Mouse (Mus musculus) spleen, adult 2 months (tissue): ENCODE measurements around the gene Polr1e. TPM values are rescaled to one million over a fixed set of nuclear protein-coding genes. Genes with fewer than 3 reads are reported as not detected.
"Not testable (repeated sequence)": the region's sequence is repeated elsewhere in the genome, so short reads cannot be mapped to it uniquely, and the experiment has no call there.

ENCODE experiments used
- DNase-seq, 2 experiments: peaks; one replicate each; pipeline versions ENCODE4 v3.0.0 to v3.0.0-alpha.2; 2012 to 2021; ENCODE audit warnings: low spot score in 2 of 2, low read depth in 1 of 2
- H3K27ac ChIP-seq: fragments of 200-500 bp; 2 replicates; pipeline ENCODE4 v1.5.1; 2012; ENCODE audit warnings: low read length, inconsistent platforms; ENCODE audit not compliant: insufficient read depth
- H3K27me3 ChIP-seq: fragments of 200-500 bp; 2 replicates; pipeline ENCODE4 v1.6.1; 2012; ENCODE audit warnings: mild to moderate bottlenecking, moderate library complexity, low read length, inconsistent platforms; ENCODE audit not compliant: control insufficient read depth, insufficient read depth
- H3K36me3 ChIP-seq: fragments of 200-500 bp; 2 replicates; pipeline ENCODE4 v1.6.1; 2012; ENCODE audit warnings: mild to moderate bottlenecking, low read length, inconsistent platforms; ENCODE audit not compliant: control insufficient read depth, insufficient read depth
- H3K4me1 ChIP-seq: fragments of 200-500 bp; 2 replicates; pipeline ENCODE4 v1.6.1; 2011; ENCODE audit warnings: inconsistent platforms; ENCODE audit not compliant: control insufficient read depth, insufficient read depth, insufficient read length
- H3K4me3 ChIP-seq: fragments of 200-500 bp; 2 replicates; pipeline ENCODE4 v1.5.1; 2011; ENCODE audit warnings: mild to moderate bottlenecking, inconsistent platforms; ENCODE audit not compliant: insufficient read depth, insufficient read length; ENCODE audit errors: extremely low read depth
- CTCF ChIP-seq: fragments of 200-500 bp; IDR thresholded peaks from 2 replicates; pipeline ENCODE4 v1.5.1; 2011; ENCODE audit warnings: mild to moderate bottlenecking, inconsistent platforms; ENCODE audit not compliant: insufficient read depth, insufficient read length, insufficient replicate concordance; ENCODE audit errors: extremely low read depth
- POLR2A ChIP-seq: fragments of 200-500 bp; IDR thresholded peaks from 2 replicates; pipeline ENCODE4 v1.6.1; 2011; ENCODE audit warnings: low read depth, low read length, inconsistent platforms
- WGBS: fragments of 180-500 bp; shearing (Covaris S2); methylation state at CpG from one replicate; pipeline ENCODE4 v1.1.7; 2018; 5-methylcytosine and 5-hydroxymethylcytosine counted together
- polyA plus RNA-seq: library from polyadenylated mRNA; depleted of rRNA; stranded (reverse); fragments of >200 nt; gene quantifications from 2 replicates; pipeline ENCODE4 v1.2.3, GENCODE M21; 2012

The Polr1e gene
- polyA plus RNA-seq, 1 experiment, result 7.2 TPM

DNA sequence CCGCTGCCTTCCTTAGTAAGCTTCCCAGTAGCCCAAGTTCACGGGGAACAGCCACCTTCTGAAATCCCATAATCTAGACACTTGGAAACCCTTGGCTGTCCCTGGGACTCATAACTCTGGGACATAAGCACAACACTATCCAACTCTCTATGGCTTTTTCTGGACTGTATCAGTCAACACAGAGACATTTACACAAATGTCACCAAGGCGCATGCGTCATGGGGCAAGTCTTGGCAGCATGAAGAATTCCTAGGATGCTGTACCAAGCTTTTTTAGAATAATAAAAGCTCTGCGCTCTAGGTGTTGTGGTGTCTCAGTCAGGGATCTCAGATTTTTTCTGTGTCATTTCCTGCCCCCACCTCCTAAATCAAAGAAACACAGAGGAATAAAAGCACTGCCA, 28.3 kb downstream of the Polr1e start:
- no peak for TF ChIP-seq POLR2A
- no peak for TF ChIP-seq CTCF
- no peak for DNase-seq
- WGBS, result 96% methylated on average over 5 of the region's 5 CpGs
- Histone ChIP-seq H3K4me3 (no peak overlapping the region), H3K4me1 (no peaks in the 10 kb centered on the region), H3K36me3 (no peaks in the 10 kb centered on the region), H3K27me3 (no peaks in the 10 kb centered on the region), H3K27ac (no peak overlapping the region)

DNA sequence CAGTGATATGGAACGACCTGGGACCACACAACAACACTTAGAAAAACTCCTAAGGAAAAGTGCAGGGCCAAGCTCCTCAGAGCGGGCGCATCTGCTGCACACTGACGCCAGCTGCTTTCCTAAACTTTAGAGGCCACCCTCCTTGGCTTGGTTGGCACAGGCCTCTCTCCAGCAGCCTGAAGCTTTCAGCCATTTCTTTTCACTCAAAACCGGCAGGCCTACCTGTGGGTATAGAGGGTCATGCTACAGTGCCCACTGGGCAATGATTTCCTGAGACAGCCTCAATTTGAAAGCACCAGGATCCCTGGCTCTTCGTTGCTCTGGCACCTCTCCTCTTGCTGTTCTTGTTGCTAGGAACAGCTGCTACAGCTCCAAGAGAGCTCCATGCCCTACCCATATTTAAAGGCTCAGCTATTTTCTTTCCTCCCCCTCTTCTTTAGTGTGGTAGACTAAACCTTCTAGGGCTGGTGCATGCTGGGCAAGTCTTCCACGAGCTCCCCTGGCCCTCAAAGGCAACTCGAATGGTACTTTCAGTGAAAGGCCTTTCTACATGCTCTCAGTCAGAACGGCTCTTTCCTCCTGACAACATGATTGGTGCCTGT, 29.0 kb downstream of the Polr1e start:
- Histone ChIP-seq H3K27me3 (no peaks in the 10 kb centered on the region), H3K27ac (no peak overlapping the region), H3K4me1 (no peaks in the 10 kb centered on the region), H3K4me3 (no peak overlapping the region), H3K36me3 (no peaks in the 10 kb centered on the region)
- 86% methylated on average over 9 of the region's 9 CpGs for WGBS
- TF ChIP-seq POLR2A (no peak), CTCF (no peak)
- DNase-seq, result no peak

DNA sequence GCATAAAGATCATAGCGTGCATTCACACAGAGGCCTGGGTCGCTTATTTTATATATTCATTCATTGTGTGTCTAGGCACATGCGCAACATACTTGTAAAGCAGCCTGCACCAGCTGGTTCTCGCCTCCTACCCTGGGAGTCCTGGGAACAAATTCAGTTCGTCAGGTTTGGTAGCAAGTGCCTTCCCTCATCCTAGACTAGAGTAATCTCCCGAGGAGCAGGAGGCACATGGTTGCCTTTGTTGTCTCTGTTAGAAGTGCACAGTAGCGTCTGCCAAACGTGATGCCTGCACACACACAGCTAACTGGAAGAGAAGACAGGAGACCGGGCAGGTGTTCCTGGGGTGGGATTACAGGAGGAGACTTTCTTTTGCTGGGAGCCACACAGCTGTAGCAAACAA, 29.6 kb downstream of the Polr1e start:
- WGBS, result 89% methylated on average over 9 of the region's 9 CpGs
- H3K36me3 ChIP-seq, result no peaks in the 10 kb centered on the region
- H3K4me1 ChIP-seq, result no peaks in the 10 kb centered on the region
- H3K27me3 ChIP-seq, result no peaks in the 10 kb centered on the region
- TF ChIP-seq POLR2A (no peak), CTCF (no peak)
- no peak overlapping the region for H3K27ac ChIP-seq
- H3K4me3 ChIP-seq, result no peak overlapping the region
- no peak for DNase-seq

DNA sequence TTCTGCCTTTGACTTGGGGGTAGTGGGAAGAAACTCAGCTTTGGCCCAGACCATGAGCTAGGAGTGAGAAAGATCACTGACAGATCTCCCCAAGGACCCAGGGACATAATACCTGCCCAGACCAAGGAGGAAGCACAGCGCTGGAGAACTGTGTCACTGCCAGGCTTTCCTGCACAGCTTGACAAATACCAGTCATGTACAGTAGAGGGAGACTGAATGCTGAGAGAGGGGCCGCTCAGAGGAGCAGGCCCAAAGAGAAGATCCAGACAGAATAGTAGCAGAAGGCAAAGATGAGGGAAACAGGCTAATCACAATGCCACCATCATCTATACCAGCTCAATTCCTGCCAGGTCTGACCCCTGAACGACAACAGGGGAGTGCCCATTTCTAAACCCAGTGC, 36.5 kb downstream of the Polr1e start:
- Histone ChIP-seq H3K4me1 (no peaks in the 10 kb centered on the region), H3K27me3 (no peaks in the 10 kb centered on the region), H3K27ac (no peak overlapping the region), H3K36me3 (no peaks in the 10 kb centered on the region), H3K4me3 (no peak overlapping the region)
- TF ChIP-seq CTCF (peak; percentile 11; the same call in 1 of the 2 replicates), POLR2A (no peak)
- no peak for DNase-seq
- whole genome bisulfite sequencing, result 41% methylated on average over 3 of the region's 3 CpGs

GRCm38 (mm10) chr4:45055451-45055850, 37.1 kb downstream of the Polr1e start:
- H3K4me3 ChIP-seq, result no peak overlapping the region
- WGBS, result 88% methylated on average over 8 of the region's 8 CpGs
- no peak for TF ChIP-seq POLR2A
- TF ChIP-seq CTCF, result no peak
- no peaks in the 10 kb centered on the region for H3K4me1 ChIP-seq
- no peak for DNase-seq
- no peaks in the 10 kb centered on the region for H3K27me3 ChIP-seq
- H3K27ac ChIP-seq, result no peak overlapping the region
- H3K36me3 ChIP-seq, result no peaks in the 10 kb centered on the region

GRCm38 (mm10) chr4:45063836-45064235, 45.5 kb downstream of the Polr1e start:
- DNase-seq, H3K27me3 ChIP-seq, H3K36me3 ChIP-seq, H3K27ac ChIP-seq, H3K4me1 ChIP-seq, H3K4me3 ChIP-seq: not testable (repeated sequence)
- WGBS, result 70% methylated on average over 1 of the region's 1 CpGs

- H3K27me3 ChIP-seq, result no peaks in the 10 kb centered on the region
- no peaks in the 10 kb centered on the region for H3K36me3 ChIP-seq
- TF ChIP-seq POLR2A (no peak), CTCF (no peak)
- H3K4me1 ChIP-seq, result no peaks in the 10 kb centered on the region
- no peak for DNase-seq
- H3K27ac ChIP-seq, result no peak overlapping the region
- no peak overlapping the region for H3K4me3 ChIP-seq
- 92% methylated on average over 2 of the region's 2 CpGs for WGBS
Observed at GRCm38 (mm10) chr4:45064577-45064976, 46.2 kb downstream of the Polr1e start.
